ENCODE assay signal across 7 mouse cellular contexts in the genomic region with DNA sequence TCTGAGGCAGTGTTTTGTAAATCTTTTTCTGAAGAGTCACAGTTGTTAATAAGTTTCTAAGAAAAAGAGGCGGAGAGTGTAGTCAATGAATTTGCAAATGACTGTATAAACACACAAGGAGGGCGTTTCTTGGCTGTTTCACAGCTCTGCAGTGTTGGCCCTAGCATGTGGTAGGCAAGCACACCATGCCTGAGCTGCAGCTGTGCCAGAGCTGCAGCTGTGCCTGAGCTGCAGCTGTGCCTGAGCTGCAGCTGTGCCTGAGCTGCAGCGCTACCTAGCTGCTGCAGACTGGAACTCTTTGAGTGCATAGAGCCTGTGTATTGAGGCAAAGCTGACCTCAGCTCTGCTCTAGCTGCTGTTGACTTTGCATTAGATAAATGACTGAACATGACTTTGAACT. TPM values are rescaled to one million over a fixed set of nuclear protein-coding genes. Genes with fewer than 3 reads are reported as not detected.
DNase-seq lines count a peak whose midpoint lies in the region; ATAC-seq and TF ChIP-seq lines count a peak whose summit lies in the region.

No protein-coding gene starts in this region.

- H3K36me3 ChIP-seq in hindbrain, embryonic 14.5 days (replicated peaks; ENCODE audit: control insufficient read depth, insufficient read depth): no peaks in the 10 kb centered on the region; the same call in 1 of the 2 replicates
- H3K36me3 ChIP-seq in liver, embryonic 13.5 days: no peaks in the 10 kb centered on the region

- H3K9me3 ChIP-seq in hindbrain, embryonic 14.5 days (ENCODE audit: control insufficient read depth, low read length): no peaks in the 10 kb centered on the region
- no peaks in the 10 kb centered on the region for H3K9me3 ChIP-seq in liver, embryonic 13.5 days (replicated peaks)

- peak; percentile 81 for TF ChIP-seq CTCF in Patski (IDR thresholded peaks at IDR 0.05)
- TF ChIP-seq CTCF in cerebellum, adult 2 months (IDR thresholded peaks at IDR 0.05; ENCODE audit: borderline replicate concordance, insufficient read depth, low read depth, low read length): no peak

- H3K4me1 ChIP-seq in hindbrain, embryonic 14.5 days (replicated peaks; ENCODE audit: control insufficient read depth, insufficient read depth, low read length): no peaks in the 10 kb centered on the region
- H3K4me1 ChIP-seq in liver, embryonic 13.5 days (replicated peaks): 0 out of 2 replicates have a peak, but pooled peaks cover 3% of the 10 kb centered on the region
- H3K4me1 ChIP-seq in cerebellum, adult 2 months (ENCODE audit: control insufficient read depth, insufficient read depth, low read length): no peaks in the 10 kb centered on the region; the same call in 1 of the 2 replicates

- POLR2A ChIA-PET in Patski (lab: Charles Lee): no interaction called here

- no peak for TF ChIP-seq POLR2A in cerebellum, adult 2 months (IDR thresholded peaks at IDR 0.05; ENCODE audit: borderline replicate concordance, insufficient read depth, low read length)

- peak; percentile 84 for ATAC-seq in Patski
- peak; percentile 70 for ATAC-seq in hindbrain, embryonic 14.5 days (ENCODE audit: low FRiP score)
- ATAC-seq in liver, embryonic 13.5 days (ENCODE audit: low read depth): peak; percentile 65

- no peak overlapping the region for H3K27ac ChIP-seq in hindbrain, embryonic 14.5 days
- H3K27ac ChIP-seq in liver, embryonic 13.5 days: no peak overlapping the region
- no peak overlapping the region for H3K27ac ChIP-seq in cerebellum, adult 2 months (ENCODE audit: insufficient read depth, low read length)

- no peak overlapping the region for H3K9ac ChIP-seq in hindbrain, embryonic 14.5 days
- H3K9ac ChIP-seq in liver, embryonic 13.5 days: no peak overlapping the region

- CTCF ChIA-PET in Patski (lab: Charles Lee): interaction anchor here (1.1 to 1.7 kb wide), 4 partner anchors 11 to 101 kb away, joined by 3 to 5 read pairs (median 3); partner anchors contain the start of genes Mpv17l and Pdxdc1

- H3K4me2 ChIP-seq in hindbrain, embryonic 14.5 days (replicated peaks): no peak overlapping the region
- H3K4me2 ChIP-seq in liver, embryonic 13.5 days: no peak overlapping the region

- DNase-seq in A20 (ENCODE audit: low read depth, low spot score): peak; percentile 75
- DNase-seq in Patski (ENCODE audit: low read depth, low spot score): no peak
- DNase-seq in hindbrain, embryonic 14.5 days (ENCODE audit: low spot score): no peak
- DNase-seq in liver, embryonic 13.5 days: no peak
- DNase-seq in cerebellum, adult 2 months: no peak
- no peak for DNase-seq in gastrocnemius, postnatal 10 days
- no peak for DNase-seq in gastrocnemius, postnatal 25 days

- in situ Hi-C loops in Patski (cut with MboI; ENCODE audit: low pct_unique_long_range_greater_than_20kb): loop anchor here (10.0 kb wide), 1 partner anchor 209 kb away; no protein-coding TSS in a partner anchor

- no peaks in the 10 kb centered on the region for H3K27me3 ChIP-seq in Patski
- no peaks in the 10 kb centered on the region for H3K27me3 ChIP-seq in hindbrain, embryonic 14.5 days (ENCODE audit: control insufficient read depth, insufficient read depth, low read length)
- H3K27me3 ChIP-seq in liver, embryonic 13.5 days: no peaks in the 10 kb centered on the region
- H3K27me3 ChIP-seq in cerebellum, adult 2 months (ENCODE audit: control insufficient read depth, insufficient read depth, low read length): no peaks in the 10 kb centered on the region

- H3K4me3 ChIP-seq in hindbrain, embryonic 14.5 days (replicated peaks; ENCODE audit: low read length): no peak overlapping the region
- H3K4me3 ChIP-seq in liver, embryonic 13.5 days (replicated peaks): no peak overlapping the region
- no peak overlapping the region for H3K4me3 ChIP-seq in cerebellum, adult 2 months (replicated peaks; ENCODE audit: insufficient read depth, low read depth, low read length)

- WGBS in hindbrain, embryonic 14.5 days: 18% methylated on average over 3 of the region's 3 CpGs
- 32% methylated on average over 3 of the region's 3 CpGs for WGBS in liver, embryonic 13.5 days (ENCODE audit: insufficient replicate concordance)
- 48% methylated on average over 3 of the region's 3 CpGs for WGBS in cerebellum, adult 2 months

RNA-seq across cellular contexts. Expression of gene Ifitm7, which starts 17.5 kb away (rescaled TPM):
- 0.03 TPM for polyA plus RNA-seq in Patski (2021)
- 0.53 and 0.92 TPM in 2 replicates for polyA plus RNA-seq in hindbrain, embryonic 14.5 days (2014; fragmentation: Nextera tagmentation; extraction: Ambion mirVana)
- not detected in 2 replicates for polyA plus RNA-seq in liver, embryonic 13.5 days (2015; fragmentation: Nextera tagmentation; extraction: Ambion mirVana)
- polyA plus RNA-seq in cerebellum, adult 2 months (2012; rRNA removed): 0.70 and 1.1 TPM in 2 replicates
- not detected for total RNA-seq in gastrocnemius, postnatal 10 days (2021)
- total RNA-seq in gastrocnemius, postnatal 25 days (2021): not detected

RNA-seq across cellular contexts. Expression of gene 2900011O08Rik, which starts 17.8 kb away (rescaled TPM):
- polyA plus RNA-seq in Patski (2021): 0.04 TPM
- 177 and 196 TPM in 2 replicates for polyA plus RNA-seq in hindbrain, embryonic 14.5 days (2014; fragmentation: Nextera tagmentation; extraction: Ambion mirVana)
- 0.10 and 0.15 TPM in 2 replicates for polyA plus RNA-seq in liver, embryonic 13.5 days (2015; fragmentation: Nextera tagmentation; extraction: Ambion mirVana)
- polyA plus RNA-seq in cerebellum, adult 2 months (2012; rRNA removed): 154 and 162 TPM in 2 replicates
- total RNA-seq in gastrocnemius, postnatal 10 days (2021): under 1 TPM; 0.43 to 0.63 TPM
- total RNA-seq in gastrocnemius, postnatal 25 days (2021): not detected

Comparison
In these comparisons a context has a peak if more than half of its experiments do, and no peak if none do; other contexts are left out.
1. RNA of gene 2900011O08Rik, which starts 17.8 kb away (polyA plus RNA-seq): 177 to 196 TPM in hindbrain, embryonic 14.5 days and 154 to 162 TPM in cerebellum, adult 2 months; 0.10 to 0.15 TPM in liver, embryonic 13.5 days and 0.04 TPM in Patski (single experiment); every median in the first group is over 100 times any median in the second.
2. Peak in every context shown above with its lines, with median percentiles within 50 percentile points of each other: ATAC-seq.